Mouse (Mus musculus) adrenal gland, adult 18-20 months (tissue): ENCODE measurements around the gene Proser1. TPM values are rescaled to one million over a fixed set of nuclear protein-coding genes. Genes with fewer than 3 reads are reported as not detected.

Experiments used
- DNase-seq, 2 experiments: peaks; one replicate each; pipeline ENCODE4 v3.0.0; 2021 to 2022; ENCODE audit warnings: low spot score in 2 of 2
- total RNA-seq, 2 experiments: library from RNA; stranded (reverse); gene quantifications; 1 replicate in 1 of 2; 2 replicates in 1 of 2; pipeline ENCODE4 v1.2.3; 2021

Proser1 gene
- total RNA-seq, 2 experiments from 2014 or later = 13.7 to 19.0 TPM

- no peak for DNase-seq
Measured at GRCm38 (mm10) chr3:53464146-53464698, 756 bp downstream of the Proser1 start.

GRCm38 (mm10) chr3:53465330-53465729 lies 1.9 kb downstream of the Proser1 start:
- no peak for DNase-seq

- no peak for DNase-seq
Measured at GRCm38 (mm10) chr3:53466481-53466880, 3.0 kb downstream of the Proser1 start.

- DNase-seq = no peak
Measured at GRCm38 (mm10) chr3:53467356-53467755, 3.9 kb downstream of the Proser1 start.

- no peak for DNase-seq
Measured at GRCm38 (mm10) chr3:53469650-53470049, 6.2 kb downstream of the Proser1 start.

DNA sequence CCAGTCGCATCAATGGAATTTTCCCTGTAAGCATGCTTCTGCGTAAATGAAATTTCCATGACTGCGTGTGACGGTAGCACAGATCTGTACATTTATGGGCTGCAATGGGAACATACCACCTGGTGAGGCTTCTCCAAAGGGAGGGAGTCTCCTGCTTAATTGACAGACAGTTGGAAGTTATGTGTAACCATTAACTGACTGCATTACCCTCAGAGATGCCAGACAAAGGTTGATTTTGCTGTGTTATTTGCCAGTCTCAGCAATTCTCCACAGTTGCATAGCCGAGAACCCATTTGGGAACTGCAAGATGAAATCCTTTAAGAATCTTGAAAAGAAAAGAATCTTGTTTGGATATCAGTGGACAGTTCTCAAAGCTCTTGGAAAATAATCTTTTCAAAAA lies 8.6 kb downstream of the Proser1 start:
- no peak for DNase-seq

GRCm38 (mm10) chr3:53474179-53474578 lies 10.7 kb downstream of the Proser1 start:
- no peak for DNase-seq

DNA sequence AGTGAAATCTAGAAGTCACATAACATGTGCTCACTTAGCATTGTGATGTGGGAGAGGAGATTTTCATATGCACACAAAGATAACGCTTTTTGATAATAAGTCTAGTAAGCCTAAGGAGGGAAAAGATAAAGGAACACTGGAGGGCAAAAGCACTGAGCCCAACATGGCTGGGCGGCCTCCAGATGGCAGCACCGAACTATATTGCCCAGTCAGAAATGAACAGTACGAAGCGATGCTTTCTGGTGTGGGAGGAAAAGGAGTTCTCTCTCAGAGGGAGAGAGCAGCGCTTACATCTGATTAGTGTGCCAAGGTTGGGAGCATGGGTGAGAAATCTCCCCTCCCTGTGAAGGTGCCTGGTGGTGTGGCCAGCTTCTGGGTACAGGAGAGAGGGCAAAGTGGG lies 12.4 kb downstream of the Proser1 start:
- DNase-seq = no peak

DNA sequence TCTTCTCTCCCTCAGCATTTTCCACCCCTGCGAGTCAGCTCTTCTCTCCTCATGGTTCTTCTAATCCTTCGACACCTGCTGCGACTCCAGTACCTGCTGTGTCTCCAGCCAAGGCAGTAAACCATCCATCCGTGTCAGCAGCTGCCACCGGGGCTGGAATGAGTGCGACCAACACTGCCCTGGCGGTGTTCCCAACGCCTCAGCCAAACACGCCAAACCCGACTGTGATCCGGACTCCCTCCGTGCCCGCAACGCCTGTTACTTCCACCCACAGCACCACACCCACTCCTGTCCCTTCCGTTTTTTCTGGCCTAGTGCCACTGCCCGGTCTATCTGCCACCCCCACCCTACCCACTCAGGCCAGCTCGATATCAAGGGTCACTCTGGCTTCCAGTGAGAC lies 14.0 kb downstream of the Proser1 start:
- DNase-seq = no peak

GRCm38 (mm10) chr3:53478419-53479046 lies 15.1 kb downstream of the Proser1 start:
- DNase-seq = no peak

DNA sequence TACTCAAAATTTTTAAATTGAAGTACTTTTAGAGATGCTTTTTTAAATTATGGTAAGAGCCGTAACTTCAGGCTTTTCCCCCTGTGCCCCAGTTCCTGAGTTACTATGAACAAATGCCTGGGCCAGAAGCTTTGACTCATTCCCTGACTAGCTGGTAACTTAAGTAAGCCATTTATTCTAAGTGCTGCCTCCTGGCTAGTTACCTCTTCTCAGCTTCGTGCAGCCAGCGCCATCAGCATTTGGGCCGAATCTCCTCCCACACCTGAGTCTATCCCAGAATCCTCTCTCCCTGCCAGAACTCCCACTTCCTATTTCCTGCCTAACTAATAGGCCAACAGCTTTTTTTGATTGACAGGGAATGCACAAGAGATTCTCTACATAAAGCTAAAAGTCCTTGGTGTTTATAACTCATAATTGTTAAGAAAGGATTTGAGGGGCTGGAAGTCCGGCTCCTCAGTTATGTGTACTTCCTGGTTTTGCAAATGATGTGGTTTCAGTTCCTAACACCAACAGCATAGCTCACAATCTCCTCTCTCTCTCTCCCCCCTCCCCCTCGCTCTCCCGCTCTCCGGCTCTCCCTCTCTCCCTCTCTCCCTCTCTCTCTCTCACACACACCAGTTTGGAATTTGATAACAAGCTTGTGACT lies 20.1 kb downstream of the Proser1 start:
- no peak for DNase-seq

- no peak for DNase-seq
Measured at GRCm38 (mm10) chr3:53486561-53486960, 23.1 kb downstream of the Proser1 start.

DNA sequence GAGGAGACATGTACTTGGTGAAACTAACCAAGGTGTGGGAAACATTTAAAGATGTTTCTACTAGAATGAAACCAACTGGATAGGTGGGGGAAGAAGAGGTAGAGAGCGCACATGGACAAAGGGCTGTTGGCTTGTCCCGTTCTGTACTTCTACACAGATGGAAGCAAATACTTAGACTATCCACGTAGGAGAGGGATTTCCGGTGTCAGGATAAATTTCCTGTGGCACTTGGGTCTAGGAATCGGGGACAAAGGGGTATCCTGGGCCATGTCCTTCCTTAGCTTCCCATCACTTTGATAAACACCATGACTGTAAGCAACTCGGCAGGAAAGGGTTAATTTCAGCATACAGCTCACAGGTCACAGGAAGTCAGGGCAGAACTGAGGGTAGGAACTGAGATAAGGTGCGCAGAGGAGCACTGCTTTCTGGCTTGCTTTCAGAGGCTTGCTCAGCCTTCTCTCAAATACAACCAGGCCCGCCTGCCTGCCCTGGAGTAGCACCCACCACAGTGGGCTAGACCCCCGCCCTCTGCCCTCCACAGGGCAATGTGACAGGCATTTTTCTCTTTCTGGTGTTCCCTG lies 23.6 kb downstream of the Proser1 start:
- no peak for DNase-seq

- DNase-seq = no peak
Measured at GRCm38 (mm10) chr3:53488353-53488752, 24.9 kb downstream of the Proser1 start, which contains the start of gene Stoml3. Gene Stoml3, plus strand, starts transcription at chr3:53488653.

GRCm38 (mm10) chr3:53498351-53498905 lies 35.0 kb downstream of the Proser1 start:
- DNase-seq = no peak

- DNase-seq = no peak
Measured at GRCm38 (mm10) chr3:53502428-53502827, 39.0 kb downstream of the Proser1 start.

- no peak for DNase-seq
Measured at GRCm38 (mm10) chr3:53513096-53513495, 49.6 kb downstream of the Proser1 start.

DNA sequence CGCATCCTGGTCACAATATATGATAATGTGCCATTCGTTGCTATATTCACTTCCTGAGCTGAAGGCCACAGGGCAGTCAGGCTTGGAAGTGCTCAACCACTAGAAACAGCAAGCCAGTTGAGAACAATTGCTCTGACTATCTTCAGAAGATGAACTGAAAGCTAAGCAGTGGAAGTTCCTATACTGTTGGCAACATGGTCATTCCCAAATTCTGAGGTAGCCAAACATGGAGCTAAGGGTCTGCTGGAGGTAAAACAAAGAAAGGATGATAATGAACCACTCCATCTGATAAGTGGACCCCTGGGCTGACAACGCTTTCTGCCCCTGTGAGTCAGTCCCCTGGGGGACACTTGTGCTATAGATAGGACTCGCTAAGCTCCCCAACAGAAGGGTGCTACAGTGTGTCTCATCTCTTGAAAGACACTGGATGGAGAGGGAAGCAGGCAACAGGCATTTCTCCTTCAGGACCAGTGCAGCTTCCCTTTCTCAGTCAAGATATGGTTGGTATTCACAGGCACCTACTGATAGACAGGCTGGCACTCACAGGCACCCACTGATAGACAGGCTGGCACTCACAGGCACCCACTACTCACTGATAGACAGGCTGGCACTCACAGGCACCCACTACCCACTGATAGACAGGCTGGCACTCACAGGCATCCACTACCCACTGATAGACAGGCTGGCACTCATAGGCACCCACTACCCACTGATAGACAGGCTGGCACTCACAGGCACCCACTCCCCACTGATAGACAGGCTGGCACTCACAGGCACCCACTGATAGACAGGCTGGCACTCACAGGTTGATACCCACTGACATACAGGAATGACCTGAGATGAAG lies 51.0 kb downstream of the Proser1 start:
- no peak for DNase-seq

- no peak for DNase-seq
Measured at GRCm38 (mm10) chr3:53522794-53523193, 59.3 kb downstream of the Proser1 start.

DNA sequence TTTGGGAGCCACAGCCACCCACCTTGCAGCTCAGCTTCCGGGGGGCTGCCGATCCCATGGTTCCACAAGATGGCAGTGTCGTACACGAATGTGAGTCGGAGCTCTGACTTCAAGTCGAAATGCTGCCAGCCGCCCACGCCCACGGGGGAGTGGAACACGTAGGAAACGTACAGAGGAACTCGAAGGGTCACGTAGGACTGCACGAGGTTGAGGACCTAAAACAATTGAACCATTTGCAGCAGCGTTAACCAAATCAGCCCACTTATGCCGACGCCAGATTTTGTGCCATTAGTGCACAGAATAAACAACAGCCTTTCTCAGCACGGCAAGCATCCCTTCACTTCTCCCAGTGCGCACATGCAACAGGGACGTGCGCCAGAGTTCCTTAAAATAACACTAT lies 62.3 kb downstream of the Proser1 start:
- peak; percentile 36 to 48 for DNase-seq

- DNase-seq = no peak
Measured at GRCm38 (mm10) chr3:53530305-53530704, 66.8 kb downstream of the Proser1 start.
